Mouse (Mus musculus) olfactory bulb, adult 2 months (tissue): ENCODE results near the gene Kif14.

ENCODE experiments used
- CTCF ChIP-seq: fragments of 200-500 bp; IDR thresholded peaks from 2 replicates; pipeline ENCODE4 v1.5.1; 2012; ENCODE audit warnings: low read depth, mild to moderate bottlenecking, low read length, moderate library complexity; ENCODE audit not compliant: insufficient read depth
- POLR2A ChIP-seq: fragments of 200-500 bp; IDR thresholded peaks from 2 replicates; pipeline ENCODE4 v1.6.1; 2012; ENCODE audit warnings: mild to moderate bottlenecking, low read depth, low read length, moderate library complexity; ENCODE audit not compliant: insufficient read depth

GRCm38 (mm10) chr1:136450206-136450605, 15.9 kb upstream of the Kif14 start:
- TF ChIP-seq CTCF (no peak), POLR2A (no peak)
